Mouse (Mus musculus): ENCODE measurements at regions not wholly inside any gene's neighbourhood (a gene's known extent, or its start where the extent isn't known, plus 50 kb on each side); places are given as distances from the start of the nearest gene placed in this dataset.

DNA sequence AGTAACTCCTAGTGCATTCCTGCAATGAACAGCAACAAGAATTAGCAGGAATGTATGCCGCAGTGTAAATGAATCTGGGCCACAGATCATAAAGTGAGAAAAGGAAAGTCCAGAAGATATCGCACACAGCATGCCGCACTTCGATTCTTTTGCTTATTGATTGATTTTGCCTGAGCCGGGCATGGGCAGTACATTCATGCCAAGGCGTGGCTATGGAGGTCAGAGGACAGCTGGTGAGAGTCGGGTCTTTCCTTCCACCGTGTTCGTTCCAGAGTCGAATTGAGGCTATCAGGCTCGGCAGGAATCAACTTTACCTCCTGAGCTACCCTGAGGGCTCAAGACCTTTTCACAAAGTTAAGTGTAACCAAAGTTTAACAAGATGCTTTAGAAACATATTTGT lies 372.3 kb upstream of the Jarid2 start:
- Histone ChIP-seq H3K27ac (replicated peaks; ENCODE audit: low read depth, low read length) (no peak overlapping the region), H3K27me3 (ENCODE audit: control insufficient read depth, insufficient read depth, low read length) (no peaks in the 10 kb centered on the region), H3K4me3 (ENCODE audit: low read depth, low read length) (no peak overlapping the region), H3K4me1 (ENCODE audit: control insufficient read depth, insufficient read depth, low read length) (peaks cover 5% of the 10 kb centered on the region; the same call in 1 of the 2 replicates), H3K36me3 (ENCODE audit: control insufficient read depth, insufficient read depth, low read length) (no peaks in the 10 kb centered on the region), H3K9ac (ENCODE audit: low read length) (no peak overlapping the region), H3K4me2 (ENCODE audit: low read depth, severe bottlenecking) (no peak overlapping the region), H3K9me3 (ENCODE audit: control insufficient read depth, low read length) (no peaks in the 10 kb centered on the region)
- DNase-seq (ENCODE audit: low spot score) (no peak), ATAC-seq (ENCODE audit: insufficient number of reproducible peaks, low FRiP score, low TSS enrichment, low read depth) (no peak)
- 88% methylated on average over 11 of the region's 11 CpGs for WGBS

DNA sequence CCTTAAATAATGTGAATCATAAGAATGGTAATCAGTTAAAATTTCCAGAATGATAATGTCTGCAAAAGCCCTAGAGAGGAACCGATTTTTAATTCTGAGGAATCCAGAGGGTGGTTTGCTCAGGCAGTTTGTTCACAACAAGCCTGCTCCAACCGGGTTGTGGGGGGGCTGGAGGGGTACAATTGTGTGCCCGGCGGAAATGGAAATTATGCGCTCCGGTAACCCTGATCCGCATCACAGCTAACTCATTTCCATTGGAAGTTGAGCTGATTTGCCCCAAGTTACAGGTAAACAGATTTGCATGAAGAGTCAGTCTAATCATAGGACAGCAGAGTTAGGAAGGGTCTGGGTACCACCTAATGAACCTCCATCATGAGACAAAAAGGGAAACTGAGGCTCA lies 369.9 kb upstream of the Jarid2 start:
- Histone ChIP-seq H3K9me3 (ENCODE audit: control insufficient read depth, low read length) (no peaks in the 10 kb centered on the region), H3K9ac (ENCODE audit: low read length) (no peak overlapping the region), H3K4me3 (ENCODE audit: low read depth, low read length) (no peak overlapping the region), H3K36me3 (ENCODE audit: control insufficient read depth, insufficient read depth, low read length) (no peaks in the 10 kb centered on the region), H3K4me2 (ENCODE audit: low read depth, severe bottlenecking) (no peak overlapping the region), H3K27me3 (ENCODE audit: control insufficient read depth, insufficient read depth, low read length) (no peaks in the 10 kb centered on the region), H3K4me1 (ENCODE audit: control insufficient read depth, insufficient read depth, low read length) (peaks cover 12% of the 10 kb centered on the region; the same call in 1 of the 2 replicates), H3K27ac (replicated peaks; ENCODE audit: low read depth, low read length) (no peak overlapping the region)
- WGBS: 87% methylated on average over 7 of the region's 7 CpGs
- DNase-seq (ENCODE audit: low spot score): no peak
- no peak for ATAC-seq (ENCODE audit: insufficient number of reproducible peaks, low FRiP score, low TSS enrichment, low read depth)

DNA sequence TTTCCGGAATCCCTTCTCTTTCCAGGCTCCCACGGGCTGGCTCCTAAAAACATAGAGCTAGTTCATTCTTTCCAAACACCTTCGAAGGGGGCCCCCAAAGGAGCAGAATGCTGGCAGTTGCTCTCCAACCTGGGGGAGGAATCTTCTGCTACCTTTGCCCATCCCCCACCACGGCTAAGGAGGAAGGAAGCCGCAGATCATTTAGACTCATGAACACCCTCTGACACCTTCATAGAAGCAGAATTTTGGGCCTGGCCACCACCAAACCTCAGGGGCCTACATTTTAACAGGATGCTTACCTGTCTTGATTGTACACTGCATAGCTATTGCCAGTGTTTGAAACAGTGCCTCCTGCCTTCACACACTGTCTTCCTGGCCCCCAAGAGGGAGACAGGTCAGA lies 369.3 kb upstream of the Jarid2 start:
- no peak for ATAC-seq (ENCODE audit: insufficient number of reproducible peaks, low FRiP score, low TSS enrichment, low read depth)
- no peak for DNase-seq (ENCODE audit: low spot score)
- Histone ChIP-seq H3K9ac (ENCODE audit: low read length) (no peak overlapping the region), H3K36me3 (ENCODE audit: control insufficient read depth, insufficient read depth, low read length) (no peaks in the 10 kb centered on the region), H3K4me3 (ENCODE audit: low read depth, low read length) (no peak overlapping the region), H3K4me1 (ENCODE audit: control insufficient read depth, insufficient read depth, low read length) (peaks cover 12% of the 10 kb centered on the region; the same call in 1 of the 2 replicates), H3K27ac (replicated peaks; ENCODE audit: low read depth, low read length) (no peak overlapping the region; the same call in 1 of the 2 replicates), H3K9me3 (ENCODE audit: control insufficient read depth, low read length) (no peaks in the 10 kb centered on the region), H3K4me2 (ENCODE audit: low read depth, severe bottlenecking) (no peak overlapping the region), H3K27me3 (ENCODE audit: control insufficient read depth, insufficient read depth, low read length) (no peaks in the 10 kb centered on the region)
- WGBS: 80% methylated on average over 5 of the region's 5 CpGs

DNA sequence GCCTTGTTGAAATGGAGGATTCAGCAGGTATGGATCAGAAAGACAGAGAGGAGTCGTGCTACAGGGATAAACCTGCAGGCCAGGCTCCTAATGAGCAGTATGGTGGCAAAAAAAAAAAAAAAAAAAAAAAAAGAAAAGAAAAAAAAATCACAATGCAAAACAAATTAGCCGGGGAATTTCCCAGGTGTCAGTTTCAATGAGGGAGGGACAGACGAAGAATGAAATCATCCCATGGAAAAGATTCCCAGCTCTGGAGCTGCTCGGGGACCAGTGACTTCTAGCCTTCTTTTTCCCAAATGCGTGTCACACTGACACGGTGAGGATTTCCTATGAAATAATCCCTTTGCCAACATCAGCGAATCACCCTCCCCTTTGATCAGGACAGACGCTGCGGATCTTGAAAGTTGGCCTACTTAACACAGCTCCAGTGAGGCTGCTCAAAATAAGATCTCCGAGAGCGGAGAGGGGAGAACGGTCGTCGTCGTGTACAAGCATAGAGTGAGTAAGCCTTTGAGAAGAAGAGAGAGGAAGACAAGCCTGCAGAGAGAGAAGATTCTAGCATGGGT lies 368.5 kb upstream of the Jarid2 start:
- Histone ChIP-seq H3K4me1 (ENCODE audit: control insufficient read depth, insufficient read depth, low read length) (peaks cover 12% of the 10 kb centered on the region; the same call in 1 of the 2 replicates), H3K4me3 (ENCODE audit: low read depth, low read length) (no peak overlapping the region), H3K4me2 (ENCODE audit: low read depth, severe bottlenecking) (no peak overlapping the region), H3K9me3 (ENCODE audit: control insufficient read depth, low read length) (no peaks in the 10 kb centered on the region), H3K9ac (ENCODE audit: low read length) (no peak overlapping the region), H3K36me3 (ENCODE audit: control insufficient read depth, insufficient read depth, low read length) (no peaks in the 10 kb centered on the region), H3K27me3 (ENCODE audit: control insufficient read depth, insufficient read depth, low read length) (no peaks in the 10 kb centered on the region), H3K27ac (replicated peaks; ENCODE audit: low read depth, low read length) (no peak overlapping the region)
- WGBS: 67% methylated on average over 15 of the region's 15 CpGs
- no peak for DNase-seq (ENCODE audit: low spot score)
- ATAC-seq (ENCODE audit: insufficient number of reproducible peaks, low FRiP score, low TSS enrichment, low read depth): no peak

DNA sequence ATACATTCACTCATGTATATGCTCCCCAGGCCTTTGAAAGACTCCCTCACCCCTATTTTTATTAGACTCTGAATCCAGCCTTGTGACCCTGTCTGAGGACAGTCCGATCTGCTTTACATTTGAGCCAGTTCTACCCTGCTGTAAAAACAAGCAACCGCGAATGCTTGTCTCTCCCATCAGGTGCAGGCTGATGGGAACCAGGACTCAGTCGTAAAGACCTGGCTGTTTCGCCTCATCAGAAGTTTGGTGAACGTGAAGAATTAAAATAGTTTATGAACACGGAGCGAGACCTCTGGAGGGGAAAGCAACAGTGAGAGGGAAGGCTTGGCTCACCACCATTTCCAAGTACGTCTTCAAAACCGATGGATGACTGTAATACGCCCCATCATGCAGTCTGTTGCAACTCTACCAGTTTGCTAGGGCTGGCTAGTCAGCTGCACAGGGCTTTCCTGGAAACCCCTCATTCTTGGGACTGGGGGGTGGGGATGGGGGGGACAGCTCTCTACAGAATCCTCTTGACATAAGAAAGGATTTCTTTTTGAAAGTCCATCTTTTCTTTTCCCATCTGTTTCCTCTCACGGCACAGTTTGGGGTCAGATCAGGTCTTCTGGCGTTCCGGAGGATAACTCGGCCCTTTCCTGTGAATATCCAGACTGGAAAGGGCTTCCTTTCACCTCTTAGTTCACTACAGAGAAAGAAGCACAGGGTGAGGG lies 366.8 kb upstream of the Jarid2 start:
- Histone ChIP-seq H3K4me2 (ENCODE audit: low read depth, severe bottlenecking) (peak overlapping the region; percentile 22), H3K27ac (replicated peaks; ENCODE audit: low read depth, low read length) (peak overlapping the region; percentile 62; the same call in 1 of the 2 replicates), H3K4me3 (ENCODE audit: low read depth, low read length) (no peak overlapping the region), H3K4me1 (ENCODE audit: control insufficient read depth, insufficient read depth, low read length) (peaks cover 12% of the 10 kb centered on the region; the same call in 1 of the 2 replicates), H3K27me3 (ENCODE audit: control insufficient read depth, insufficient read depth, low read length) (no peaks in the 10 kb centered on the region), H3K36me3 (ENCODE audit: control insufficient read depth, insufficient read depth, low read length) (no peaks in the 10 kb centered on the region), H3K9ac (ENCODE audit: low read length) (no peak overlapping the region), H3K9me3 (ENCODE audit: control insufficient read depth, low read length) (no peaks in the 10 kb centered on the region)
- 19% methylated on average over 15 of the region's 15 CpGs for WGBS
- DNase-seq (ENCODE audit: low spot score) (peak; percentile 82), ATAC-seq (ENCODE audit: insufficient number of reproducible peaks, low FRiP score, low TSS enrichment, low read depth) (peak; percentile 62; the same call in 1 of the 2 replicates)

DNA sequence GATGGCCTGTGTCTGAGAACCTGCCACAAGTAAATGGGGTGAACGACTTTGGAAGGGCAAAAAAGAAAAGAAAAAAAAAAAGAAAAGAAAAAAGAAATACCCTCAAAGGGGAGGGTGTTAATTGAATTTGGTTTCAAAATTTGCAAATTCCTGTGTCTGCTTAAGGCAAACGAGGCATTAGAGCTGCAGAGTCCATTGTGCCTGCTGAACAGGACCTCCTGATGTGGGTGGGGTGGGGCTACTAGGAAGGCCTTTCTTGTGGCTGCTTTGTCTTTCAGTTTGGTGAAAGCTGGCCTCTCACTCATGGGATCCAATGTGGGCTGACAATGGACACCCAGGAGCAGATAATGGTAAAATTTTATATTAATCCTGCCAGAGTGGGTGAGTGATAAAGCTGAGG lies 366.3 kb upstream of the Jarid2 start:
- H3K27ac ChIP-seq (replicated peaks; ENCODE audit: low read depth, low read length): peak overlapping the region; percentile 62; the same call in 1 of the 2 replicates
- H3K36me3 ChIP-seq (ENCODE audit: control insufficient read depth, insufficient read depth, low read length): no peaks in the 10 kb centered on the region
- no peak overlapping the region for H3K4me2 ChIP-seq (ENCODE audit: low read depth, severe bottlenecking)
- H3K4me1 ChIP-seq (ENCODE audit: control insufficient read depth, insufficient read depth, low read length): peaks cover 12% of the 10 kb centered on the region; the same call in 1 of the 2 replicates
- no peak for ATAC-seq (ENCODE audit: insufficient number of reproducible peaks, low FRiP score, low TSS enrichment, low read depth)
- H3K4me3 ChIP-seq (ENCODE audit: low read depth, low read length): no peak overlapping the region
- H3K27me3 ChIP-seq (ENCODE audit: control insufficient read depth, insufficient read depth, low read length): no peaks in the 10 kb centered on the region
- H3K9me3 ChIP-seq (ENCODE audit: control insufficient read depth, low read length): no peaks in the 10 kb centered on the region
- 8% methylated on average over 2 of the region's 2 CpGs for WGBS
- no peak overlapping the region for H3K9ac ChIP-seq (ENCODE audit: low read length)
- no peak for DNase-seq (ENCODE audit: low spot score)

DNA sequence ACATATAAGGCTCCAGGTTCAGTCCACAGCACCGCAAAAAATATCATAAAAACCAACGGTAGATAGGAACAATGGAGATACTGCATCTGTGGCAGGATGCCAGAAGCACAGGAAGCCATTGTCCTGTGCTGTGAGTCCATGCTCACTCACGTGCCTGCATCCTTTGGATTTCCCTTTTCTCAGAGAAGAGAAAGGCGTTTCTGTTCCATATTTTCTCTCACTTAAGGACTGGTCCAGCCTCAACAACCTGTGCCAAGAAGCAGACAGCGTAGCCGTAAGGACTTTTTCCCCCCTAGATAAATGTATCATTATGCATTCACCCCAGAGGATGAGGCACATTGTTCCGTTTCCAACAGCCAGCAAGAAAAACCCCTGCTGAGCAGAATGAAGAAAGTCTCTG lies 360.0 kb upstream of the Jarid2 start:
- H3K4me2 ChIP-seq (ENCODE audit: low read depth, severe bottlenecking): no peak overlapping the region
- no peak overlapping the region for H3K27ac ChIP-seq (replicated peaks; ENCODE audit: low read depth, low read length)
- no peaks in the 10 kb centered on the region for H3K27me3 ChIP-seq (ENCODE audit: control insufficient read depth, insufficient read depth, low read length)
- H3K9me3 ChIP-seq (ENCODE audit: control insufficient read depth, low read length): no peaks in the 10 kb centered on the region
- no peak for DNase-seq (ENCODE audit: low spot score)
- no peak for ATAC-seq (ENCODE audit: insufficient number of reproducible peaks, low FRiP score, low TSS enrichment, low read depth)
- no peaks in the 10 kb centered on the region for H3K36me3 ChIP-seq (ENCODE audit: control insufficient read depth, insufficient read depth, low read length)
- no peak overlapping the region for H3K4me3 ChIP-seq (ENCODE audit: low read depth, low read length)
- H3K9ac ChIP-seq (ENCODE audit: low read length): no peak overlapping the region
- peaks cover 8% of the 10 kb centered on the region for H3K4me1 ChIP-seq (ENCODE audit: control insufficient read depth, insufficient read depth, low read length)
- 77% methylated on average over 7 of the region's 7 CpGs for WGBS

DNA sequence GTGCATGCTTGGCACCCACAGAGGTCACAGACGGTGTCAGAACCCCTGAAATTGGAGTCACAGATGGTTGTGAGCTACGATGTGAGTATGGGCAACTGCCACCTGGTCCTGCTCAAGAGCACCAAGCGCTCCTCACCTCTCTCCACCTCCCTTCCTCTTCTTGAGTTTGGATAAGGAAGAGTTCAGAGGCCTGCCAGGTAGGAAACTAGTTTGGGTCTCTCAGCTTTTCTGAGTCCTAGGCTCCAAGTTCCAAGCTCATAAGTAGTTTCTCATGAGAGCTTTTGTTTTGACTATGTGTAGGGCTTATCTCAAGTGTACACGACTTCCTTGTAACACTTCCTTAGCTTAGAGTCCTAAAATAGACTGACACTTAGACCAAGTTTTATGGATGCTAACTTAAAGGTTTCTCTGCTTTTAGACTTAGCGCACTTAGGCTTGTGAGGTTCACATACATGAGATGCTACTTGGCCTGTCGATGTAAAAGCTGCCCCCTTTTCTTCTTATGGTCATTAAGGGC lies 356.9 kb upstream of the Jarid2 start:
- H3K27me3 ChIP-seq (ENCODE audit: control insufficient read depth, insufficient read depth, low read length): no peaks in the 10 kb centered on the region
- H3K9me3 ChIP-seq (ENCODE audit: control insufficient read depth, low read length): no peaks in the 10 kb centered on the region
- no peak overlapping the region for H3K27ac ChIP-seq (replicated peaks; ENCODE audit: low read depth, low read length)
- no peaks in the 10 kb centered on the region for H3K36me3 ChIP-seq (ENCODE audit: control insufficient read depth, insufficient read depth, low read length)
- WGBS: 89% methylated on average over 6 of the region's 6 CpGs
- ATAC-seq (ENCODE audit: insufficient number of reproducible peaks, low FRiP score, low TSS enrichment, low read depth) (no peak), DNase-seq (ENCODE audit: low spot score) (no peak)
- peaks cover 11% of the 10 kb centered on the region for H3K4me1 ChIP-seq (ENCODE audit: control insufficient read depth, insufficient read depth, low read length)
- H3K4me2 ChIP-seq (ENCODE audit: low read depth, severe bottlenecking): no peak overlapping the region
- H3K9ac ChIP-seq (ENCODE audit: low read length): no peak overlapping the region
- no peak overlapping the region for H3K4me3 ChIP-seq (ENCODE audit: low read depth, low read length)
